Mouse (Mus musculus): ENCODE data around the gene Hs6st3. TPM values are rescaled to one million over a fixed set of nuclear protein-coding genes. Genes with fewer than 3 reads are reported as not detected.

Hs6st3 gene
- polyA plus RNA-seq (2014; fragmentation: Nextera tagmentation; extraction: Ambion mirVana), result 1.1 and 1.4 TPM in 2 replicates

GRCm38 (mm10) chr14:119137906-119138785 is at the start of gene Hs6st3:
Gene Hs6st3, plus strand, starts transcription at chr14:119138341.
- Histone ChIP-seq H3K36me3 (ENCODE audit: insufficient read depth) (no peaks in the 10 kb centered on the region), H3K9me3 (ENCODE audit: low read depth, low read length) (no peaks in the 10 kb centered on the region), H3K4me3 (ENCODE audit: low read depth, low read length) (peak within 1 kb of the TSS; percentile 68), H3K27ac (ENCODE audit: low read depth) (no peak within 1 kb of the TSS), H3K27me3 (ENCODE audit: insufficient read depth, low read length) (peaks cover 42% of the 10 kb centered on the region), H3K4me1 (ENCODE audit: insufficient read depth) (peaks cover 5% of the 10 kb centered on the region; the same call in 1 of the 2 replicates), H3K9ac (peak within 1 kb of the TSS; percentile 68), H3K4me2 (peak within 1 kb of the TSS; percentile 87)
- ATAC-seq (ENCODE audit: insufficient read depth), result peak; percentile 13
- WGBS, result under 1% methylated on average over 90 of the region's 100 CpGs
- peak; percentile 54 for DNase-seq
- no peak for TF ChIP-seq CTCF (IDR thresholded peaks at IDR 0.05; ENCODE audit: low read depth)

GRCm38 (mm10) chr14:119098851-119099569 is 39.1 kb upstream of the Hs6st3 start, which contains the start of gene Uggt2:
Gene Uggt2, minus strand, starts transcription at chr14:119099430.
- under 1% methylated on average over 72 of the region's 72 CpGs for WGBS
- peak; percentile 68 for TF ChIP-seq CTCF (IDR thresholded peaks at IDR 0.05; ENCODE audit: low read depth)
- ATAC-seq (ENCODE audit: insufficient read depth) (peak; percentile 95), DNase-seq (peak; percentile 93)
- Histone ChIP-seq H3K4me2 (peak within 1 kb of the TSS; percentile 82), H3K4me3 (ENCODE audit: low read depth, low read length) (peak within 1 kb of the TSS; percentile 81), H3K9me3 (ENCODE audit: low read depth, low read length) (no peaks in the 10 kb centered on the region), H3K36me3 (ENCODE audit: insufficient read depth) (0 out of 2 replicates have a peak, but pooled peaks cover 8% of the 10 kb centered on the region), H3K9ac (peak within 1 kb of the TSS; percentile 75), H3K27ac (ENCODE audit: low read depth) (peak within 1 kb of the TSS; percentile 83), H3K27me3 (ENCODE audit: insufficient read depth, low read length) (no peaks in the 10 kb centered on the region), H3K4me1 (ENCODE audit: insufficient read depth) (peaks cover 5% of the 10 kb centered on the region; the same call in 1 of the 2 replicates)

- 1% methylated on average over 13 of the region's 13 CpGs for WGBS
- Histone ChIP-seq H3K4me3 (ENCODE audit: low read depth, low read length) (peak overlapping the region; percentile 81), H3K27me3 (ENCODE audit: insufficient read depth, low read length) (no peaks in the 10 kb centered on the region), H3K27ac (ENCODE audit: low read depth) (peak overlapping the region; percentile 83), H3K9ac (peak overlapping the region; percentile 75), H3K4me2 (peak overlapping the region; percentile 82), H3K36me3 (ENCODE audit: insufficient read depth) (0 out of 2 replicates have a peak, but pooled peaks cover 4% of the 10 kb centered on the region), H3K4me1 (ENCODE audit: insufficient read depth) (peaks cover 5% of the 10 kb centered on the region; the same call in 1 of the 2 replicates), H3K9me3 (ENCODE audit: low read depth, low read length) (no peaks in the 10 kb centered on the region)
- ATAC-seq (ENCODE audit: insufficient read depth) (peak; percentile 79), DNase-seq (no peak)
- no peak for TF ChIP-seq CTCF (IDR thresholded peaks at IDR 0.05; ENCODE audit: low read depth)
Observed at GRCm38 (mm10) chr14:119099570-119099891, 38.6 kb upstream of the Hs6st3 start.

GRCm38 (mm10) chr14:119107591-119107990 is 30.6 kb upstream of the Hs6st3 start:
- no peak overlapping the region for H3K4me2 ChIP-seq
- TF ChIP-seq CTCF (IDR thresholded peaks at IDR 0.05; ENCODE audit: low read depth), result no peak
- WGBS, result 89% methylated on average over 8 of the region's 8 CpGs

GRCm38 (mm10) chr14:119108776-119109301 is 29.3 kb upstream of the Hs6st3 start:
- H3K9ac ChIP-seq, result no peak overlapping the region
- H3K27me3 ChIP-seq (ENCODE audit: insufficient read depth, low read length), result no peaks in the 10 kb centered on the region
- ATAC-seq (ENCODE audit: insufficient read depth) (peak; percentile 85), DNase-seq (peak; percentile 83)
- WGBS, result 38% methylated on average over 7 of the region's 7 CpGs
- no peak for TF ChIP-seq CTCF (IDR thresholded peaks at IDR 0.05; ENCODE audit: low read depth)
- H3K9me3 ChIP-seq (ENCODE audit: low read depth, low read length), result no peaks in the 10 kb centered on the region
- no peaks in the 10 kb centered on the region for H3K36me3 ChIP-seq (ENCODE audit: insufficient read depth)
- no peak overlapping the region for H3K4me3 ChIP-seq (ENCODE audit: low read depth, low read length)
- H3K4me1 ChIP-seq (ENCODE audit: insufficient read depth), result no peaks in the 10 kb centered on the region
- H3K4me2 ChIP-seq, result no peak overlapping the region
- peak overlapping the region; percentile 50 for H3K27ac ChIP-seq (ENCODE audit: low read depth)

More at GRCm38 (mm10) chr14:119107591-119107990, 30.6 kb upstream of the Hs6st3 start:
- DNase-seq, result no peak
- H3K9me3 ChIP-seq (ENCODE audit: low read depth, low read length), result no peaks in the 10 kb centered on the region
- H3K4me3 ChIP-seq (ENCODE audit: low read depth, low read length), result no peak overlapping the region
- H3K36me3 ChIP-seq (ENCODE audit: insufficient read depth), result no peaks in the 10 kb centered on the region
- ATAC-seq (ENCODE audit: insufficient read depth), result no peak
- H3K9ac ChIP-seq, result no peak overlapping the region
- no peak overlapping the region; the same call in 1 of the 2 replicates for H3K27ac ChIP-seq (ENCODE audit: low read depth)
- H3K4me1 ChIP-seq (ENCODE audit: insufficient read depth), result no peaks in the 10 kb centered on the region
- no peaks in the 10 kb centered on the region for H3K27me3 ChIP-seq (ENCODE audit: insufficient read depth, low read length)

- H3K27ac ChIP-seq (ENCODE audit: low read depth), result no peak overlapping the region
- peak; percentile 56 for TF ChIP-seq CTCF (IDR thresholded peaks at IDR 0.05; ENCODE audit: low read depth)
- no peaks in the 10 kb centered on the region for H3K27me3 ChIP-seq (ENCODE audit: insufficient read depth, low read length)
- no peaks in the 10 kb centered on the region for H3K9me3 ChIP-seq (ENCODE audit: low read depth, low read length)
- no peak overlapping the region for H3K4me3 ChIP-seq (ENCODE audit: low read depth, low read length)
- no peak overlapping the region for H3K4me2 ChIP-seq
- no peak overlapping the region for H3K9ac ChIP-seq
- no peaks in the 10 kb centered on the region for H3K36me3 ChIP-seq (ENCODE audit: insufficient read depth)
- peak; percentile 77 for DNase-seq
- 57% methylated on average over 3 of the region's 3 CpGs for WGBS
- no peaks in the 10 kb centered on the region for H3K4me1 ChIP-seq (ENCODE audit: insufficient read depth)
- ATAC-seq (ENCODE audit: insufficient read depth), result peak; percentile 86
Observed at GRCm38 (mm10) chr14:119109776-119110218, 28.3 kb upstream of the Hs6st3 start.

Measured in lung, embryonic 14.5 days (tissue).